Mouse (Mus musculus) cerebellum, postnatal 14 days (tissue): ENCODE measurements around the gene Nhsl1.

Experiments
- DNase-seq, 2 experiments: peaks; one replicate each; pipeline ENCODE4 v3.0.0; 2021; ENCODE audit warnings: mixed read lengths in 2 of 2

The Nhsl1 gene

DNA sequence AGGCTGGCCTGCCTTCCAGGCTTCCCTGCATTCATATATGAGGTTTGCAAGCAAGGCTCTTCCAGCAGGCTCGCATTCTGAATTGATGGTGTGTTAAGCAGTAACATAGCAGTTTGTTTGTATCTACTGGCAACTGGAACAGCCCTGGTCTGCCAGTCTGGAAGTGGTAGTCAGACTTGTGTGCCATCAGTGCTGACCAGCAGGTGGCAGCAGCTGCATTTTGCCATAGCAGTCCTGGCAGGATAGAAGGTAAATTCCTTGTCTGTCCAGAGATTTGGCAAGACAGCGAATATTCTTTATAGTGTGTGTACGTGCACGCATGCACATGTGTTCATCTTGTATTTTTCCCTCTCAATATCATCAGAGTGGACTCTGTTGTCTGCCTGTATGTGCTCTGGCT is 134.6 kb downstream of the Nhsl1 start:
- peak; percentile 92 to 93 for DNase-seq

DNA sequence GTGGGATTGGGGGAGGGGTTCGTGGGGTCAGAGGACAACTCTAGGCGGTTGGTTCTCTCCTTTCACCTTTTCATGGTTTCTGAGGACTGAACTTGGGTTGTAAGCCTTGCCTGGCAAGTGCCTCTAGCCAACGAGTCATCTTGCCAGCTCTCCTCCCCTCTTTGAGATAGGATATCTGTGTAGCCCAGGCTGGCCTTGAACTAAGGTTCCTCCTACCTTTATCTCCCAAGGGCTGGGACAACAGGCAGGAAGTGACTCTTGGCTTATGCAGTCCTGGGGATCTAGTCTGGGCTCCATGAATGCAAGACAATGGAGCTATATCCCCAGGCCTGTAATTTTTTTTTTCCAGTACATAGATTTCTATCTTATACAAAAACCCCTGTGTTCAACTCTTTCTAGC is 135.4 kb downstream of the Nhsl1 start:
- no peak for DNase-seq

GRCm38 (mm10) chr10:18455301-18455920 is 136.6 kb downstream of the Nhsl1 start:
- peak; percentile 68 to 74 for DNase-seq

DNA sequence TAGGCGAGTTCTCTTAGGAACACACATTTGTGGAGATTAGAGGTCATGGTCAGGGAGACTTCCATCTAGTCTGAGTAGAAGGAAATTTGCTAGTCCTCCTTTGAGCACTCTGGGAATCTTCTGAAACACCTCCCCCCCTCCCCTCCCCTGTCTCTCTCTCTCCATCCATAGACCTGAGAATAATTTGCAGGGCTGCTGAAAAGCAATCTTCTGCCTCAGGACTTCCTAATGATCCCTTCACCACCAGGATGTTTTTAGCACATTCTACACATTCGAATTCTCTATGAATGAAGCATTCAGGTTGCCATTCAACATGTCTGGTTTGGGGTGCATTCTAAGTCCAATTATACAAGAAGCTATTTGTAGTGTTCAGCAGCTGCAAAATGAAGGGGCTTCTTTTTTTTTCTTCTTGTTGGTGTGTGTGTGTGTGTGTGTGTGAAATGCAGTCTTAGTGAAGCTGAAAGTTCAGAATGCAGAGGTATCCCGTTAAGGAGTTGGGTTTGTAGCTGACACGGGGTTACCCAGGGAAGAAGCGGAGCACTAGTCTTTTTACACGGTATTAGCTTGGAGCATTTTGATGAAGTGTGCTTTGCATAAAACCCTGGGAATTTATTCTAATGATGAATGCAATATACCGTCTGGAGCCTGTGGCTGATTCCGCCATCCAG is 139.2 kb downstream of the Nhsl1 start:
- DNase-seq, result no peak

- no peak for DNase-seq
These were observed 142.6 kb downstream of the Nhsl1 start for GRCm38 (mm10) chr10:18461336-18461735.

DNA sequence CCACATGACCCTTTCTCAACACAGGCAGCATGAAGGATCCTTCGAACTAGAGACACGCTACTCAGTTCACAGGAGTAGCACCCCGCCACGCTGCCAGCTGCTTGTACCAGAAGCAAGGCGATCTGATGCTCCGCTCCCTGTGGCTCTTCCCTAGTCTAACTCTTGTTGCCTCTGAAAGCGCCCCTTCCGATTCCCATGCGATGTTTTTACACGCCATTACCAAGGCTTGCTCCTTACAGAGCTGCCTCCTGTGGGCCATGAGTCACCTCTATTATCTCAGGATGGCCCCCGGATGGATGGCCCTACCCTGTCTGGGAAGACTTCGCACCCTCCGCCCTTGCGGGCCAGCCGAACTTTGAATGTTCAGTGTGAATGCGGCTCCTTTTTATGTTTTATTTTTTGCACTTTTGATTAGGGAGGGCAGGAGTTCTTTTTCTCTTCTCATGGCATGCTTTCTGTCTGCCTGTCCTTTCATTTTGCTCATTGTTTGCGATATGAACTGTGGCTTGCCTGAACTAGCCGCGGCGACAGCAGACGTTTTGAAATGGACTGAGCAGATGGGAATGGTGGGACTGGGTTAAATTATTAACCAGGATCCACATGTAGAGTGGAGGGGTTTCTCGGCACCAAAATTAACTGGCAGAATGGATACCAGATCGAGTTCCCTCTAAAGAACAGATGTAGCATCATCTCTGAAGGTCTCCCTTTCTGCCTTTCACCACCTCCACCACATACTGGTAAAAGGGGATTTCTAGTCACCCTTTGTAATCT is 144.5 kb downstream of the Nhsl1 start:
- no peak for DNase-seq

DNA sequence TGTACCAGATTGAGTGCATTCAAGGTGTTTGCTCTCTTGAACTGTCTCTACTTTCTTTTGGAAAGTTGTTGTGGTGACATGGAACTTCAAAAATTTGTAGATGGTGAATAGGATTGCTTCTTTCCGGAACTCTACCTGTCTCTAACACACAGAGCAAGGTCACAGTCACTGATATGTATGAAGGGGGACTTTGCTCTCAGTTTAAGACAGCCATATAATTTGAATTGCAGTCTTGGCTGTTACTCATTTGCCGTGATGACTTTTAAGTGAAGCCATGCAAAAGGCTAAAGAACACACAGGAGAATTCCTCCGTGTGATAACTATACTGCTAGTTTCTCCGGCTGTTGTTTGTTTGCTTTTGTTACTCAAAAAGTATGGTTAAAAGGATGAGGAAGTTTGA is 149.6 kb downstream of the Nhsl1 start:
- no peak for DNase-seq

GRCm38 (mm10) chr10:18469279-18470135 is 150.7 kb downstream of the Nhsl1 start:
- peak in 1 of 2 experiments; percentile 35 for DNase-seq

GRCm38 (mm10) chr10:18470351-18471060 is 151.7 kb downstream of the Nhsl1 start:
- DNase-seq, result peak in 1 of 2 experiments; percentile 29

DNA sequence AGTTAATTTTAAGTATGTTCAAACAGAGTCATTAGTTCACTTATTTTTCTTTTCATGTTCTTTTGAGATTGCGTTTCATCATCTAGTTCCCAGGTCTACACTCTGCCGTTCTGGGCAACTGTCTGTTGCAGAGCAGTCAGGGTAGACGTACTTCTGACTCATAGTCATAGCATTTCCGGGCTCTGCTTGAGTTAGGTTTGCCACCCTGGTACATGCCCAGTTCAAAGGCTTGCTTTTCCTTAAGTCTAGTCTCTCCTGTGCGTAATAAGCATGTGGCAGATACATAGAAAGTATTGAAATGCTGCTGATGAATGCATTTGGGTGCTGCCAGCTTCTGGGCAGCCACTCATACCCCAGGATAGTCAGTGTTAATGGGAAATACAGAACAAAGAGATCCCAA is 152.9 kb downstream of the Nhsl1 start:
- DNase-seq, result no peak

- DNase-seq, result peak in 1 of 2 experiments; percentile 39
These were observed 156.3 kb downstream of the Nhsl1 start for GRCm38 (mm10) chr10:18475126-18475525.

- DNase-seq, result no peak
These were observed 159.5 kb downstream of the Nhsl1 start for GRCm38 (mm10) chr10:18478294-18478693.

DNA sequence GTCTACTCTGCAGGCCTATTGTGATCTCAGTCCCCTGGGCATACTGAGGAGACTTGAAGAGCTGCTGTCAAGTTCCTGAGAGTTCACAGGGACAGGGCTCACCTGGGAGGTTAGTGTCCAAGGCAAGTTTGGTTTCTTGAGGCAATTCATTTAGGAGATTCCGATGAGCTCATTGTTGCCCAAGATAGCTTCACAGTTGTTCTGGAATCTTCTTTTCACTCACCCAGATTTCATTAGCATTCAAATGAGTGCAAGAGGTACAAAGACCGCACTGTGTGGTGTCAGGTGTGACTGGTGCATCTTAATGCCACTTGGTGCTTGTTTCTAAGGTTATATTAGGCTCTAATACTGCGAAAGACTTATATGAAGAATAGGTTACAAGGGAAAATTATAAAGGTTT is 160.5 kb downstream of the Nhsl1 start:
- no peak for DNase-seq

DNA sequence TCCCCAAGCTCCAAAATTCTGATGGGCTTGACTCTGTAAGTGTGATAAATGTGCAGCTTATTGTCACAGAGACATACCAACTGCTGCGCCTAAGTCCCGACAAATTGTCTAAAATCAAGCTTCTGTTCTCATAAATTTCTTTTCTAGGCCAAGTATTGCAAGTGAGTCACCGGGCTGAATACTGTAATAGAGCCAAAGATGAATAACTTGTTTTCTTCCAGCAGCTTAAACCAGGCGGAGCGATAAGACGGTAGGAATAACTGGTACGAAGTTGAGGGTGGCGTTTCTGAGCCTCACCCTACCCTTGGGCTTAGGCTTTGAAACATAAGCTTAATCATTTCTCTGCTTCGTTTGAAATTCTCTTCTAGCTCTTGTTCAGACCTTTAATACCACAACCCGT is 162.1 kb downstream of the Nhsl1 start:
- no peak for DNase-seq

DNA sequence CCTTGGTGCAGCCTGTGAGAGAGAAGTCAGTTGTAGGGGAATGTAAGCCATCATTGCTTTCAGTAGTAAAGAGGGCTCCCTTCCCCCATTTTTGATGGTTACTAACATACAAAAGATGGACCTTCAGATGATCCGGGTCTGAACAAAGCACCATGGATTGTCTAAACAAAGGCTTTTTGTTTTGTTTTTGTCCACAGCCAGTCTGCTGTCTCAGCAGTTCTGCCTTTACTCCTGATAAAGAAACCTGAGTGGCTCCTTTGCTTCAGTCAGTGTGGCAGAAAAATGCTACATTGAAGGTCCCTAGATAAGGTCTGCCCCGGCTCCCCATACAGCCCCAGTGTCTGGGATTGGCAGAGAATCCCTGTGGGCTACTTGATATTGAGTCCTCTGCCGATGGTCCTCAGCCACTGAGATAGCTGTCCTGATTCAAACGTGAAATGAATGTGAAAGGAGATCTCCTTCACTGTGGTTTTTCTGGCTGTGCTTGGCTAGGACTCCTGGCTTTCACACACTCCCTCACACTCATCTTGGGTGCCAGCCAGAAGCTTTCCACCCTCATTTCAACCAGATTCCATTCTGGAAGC is 163.9 kb downstream of the Nhsl1 start:
- DNase-seq, result peak; percentile 78 to 79

DNA sequence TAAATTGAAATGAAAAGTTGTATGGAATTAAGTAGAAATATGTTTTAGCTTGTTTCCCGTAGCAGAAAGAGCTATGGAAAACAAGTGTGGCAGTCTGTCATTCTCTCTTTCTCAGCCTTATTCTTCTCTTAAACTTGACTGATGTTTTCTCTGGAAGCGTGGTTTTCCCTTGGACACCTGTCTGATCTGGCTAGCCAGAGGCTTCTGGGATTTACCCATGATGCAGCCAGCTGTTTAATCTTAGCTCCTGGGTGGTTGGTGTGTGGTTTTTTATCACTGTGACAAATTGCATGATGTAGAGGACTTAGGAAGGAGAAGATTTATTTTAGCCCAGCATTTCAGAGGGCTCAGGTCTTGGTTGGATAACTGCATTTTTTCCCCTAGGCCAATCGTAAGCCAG is 164.9 kb downstream of the Nhsl1 start:
- DNase-seq, result no peak

GRCm38 (mm10) chr10:18484731-18485130 is 165.9 kb downstream of the Nhsl1 start:
- no peak for DNase-seq

DNA sequence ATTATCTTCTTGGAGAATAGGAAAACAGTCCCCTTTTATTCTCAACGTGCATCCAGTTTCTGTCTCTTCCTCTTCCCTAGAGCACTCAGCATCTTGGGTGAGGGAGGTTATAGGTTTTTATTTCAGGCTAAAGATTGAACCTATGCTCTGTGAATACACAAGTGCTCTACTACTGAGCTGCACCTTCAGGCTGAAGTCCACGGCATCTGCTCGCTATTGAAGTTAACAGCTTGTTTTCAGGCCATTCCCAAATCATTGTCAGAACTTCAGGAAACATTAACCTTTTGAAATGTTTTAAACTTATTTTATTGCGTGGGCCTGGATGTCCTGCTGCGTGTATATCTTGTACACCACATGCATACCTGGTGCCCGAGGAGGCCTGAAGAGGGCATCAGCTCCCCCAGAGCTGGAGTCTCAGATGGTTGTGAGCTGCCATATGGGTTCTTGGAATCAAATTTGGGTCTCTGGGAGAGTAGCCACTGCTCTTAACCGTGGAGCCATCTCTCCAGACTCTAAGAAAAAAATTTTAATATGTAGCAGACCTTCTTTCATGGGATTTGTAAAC is 169.5 kb downstream of the Nhsl1 start:
- DNase-seq, result no peak

DNA sequence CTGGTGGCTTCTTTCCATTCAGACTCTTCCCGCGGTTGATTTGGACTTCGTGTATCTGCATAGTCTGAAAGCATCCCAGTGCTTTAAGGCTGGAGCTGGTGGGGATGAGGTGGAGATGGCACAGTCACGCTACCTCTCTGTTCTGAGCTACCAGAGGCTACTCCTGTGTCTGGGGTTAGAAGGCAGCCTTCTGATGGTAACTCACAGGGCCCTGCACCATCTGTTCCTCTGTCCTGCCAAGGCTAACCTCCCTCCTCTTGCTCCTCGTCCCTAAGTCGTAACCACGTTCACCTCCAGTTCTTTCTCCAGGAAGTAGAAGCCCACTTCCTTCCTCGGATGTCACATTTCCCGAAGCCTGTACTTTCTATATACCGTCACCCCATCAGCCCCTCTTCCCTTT is 171.2 kb downstream of the Nhsl1 start:
- DNase-seq, result peak in 1 of 2 experiments; percentile 32

GRCm38 (mm10) chr10:18491952-18492351 is 173.2 kb downstream of the Nhsl1 start:
- no peak for DNase-seq
